Mouse (Mus musculus) lung, adult 18-20 months (tissue): ENCODE measurements at regions not wholly inside any gene's neighbourhood (a gene's known extent, or its start where the extent isn't known, plus 50 kb on each side); places are given as distances from the start of the nearest gene placed in this dataset.
A peak's percentile ranks its signal among the peaks of the same experiment; 100 is the strongest.

ENCODE experiments used
- DNase-seq, 2 experiments: peaks; one replicate each; pipeline ENCODE4 v3.0.0; 2022; ENCODE audit warnings: mixed read lengths in 2 of 2

GRCm38 (mm10) chr1:187413881-187414280, 194.7 kb upstream of the Esrrg start:
- no peak for DNase-seq

- no peak for DNase-seq
Measured at GRCm38 (mm10) chr1:187418186-187419140, 190.1 kb upstream of the Esrrg start.

- DNase-seq = no peak
Measured at GRCm38 (mm10) chr1:187428536-187429215, 179.9 kb upstream of the Esrrg start.

- DNase-seq = no peak
Measured at GRCm38 (mm10) chr1:187433716-187434634, 174.6 kb upstream of the Esrrg start.

- no peak for DNase-seq
Measured at GRCm38 (mm10) chr1:187439170-187439914, 169.2 kb upstream of the Esrrg start.

GRCm38 (mm10) chr1:187441668-187442193, 166.9 kb upstream of the Esrrg start:
- DNase-seq = no peak

GRCm38 (mm10) chr1:187446511-187446910, 162.1 kb upstream of the Esrrg start:
- no peak for DNase-seq

GRCm38 (mm10) chr1:187448173-187448572, 160.4 kb upstream of the Esrrg start:
- peak; percentile 33 to 57 for DNase-seq

- DNase-seq = no peak
Measured at GRCm38 (mm10) chr1:187450106-187450505, 158.5 kb upstream of the Esrrg start.

GRCm38 (mm10) chr1:187452189-187452588, 156.4 kb upstream of the Esrrg start:
- no peak for DNase-seq

GRCm38 (mm10) chr1:187454431-187454830, 154.2 kb upstream of the Esrrg start:
- no peak for DNase-seq

GRCm38 (mm10) chr1:187484821-187485220, 123.8 kb upstream of the Esrrg start:
- DNase-seq = peak in 1 of 2 experiments; percentile 1

- DNase-seq = no peak
Measured at GRCm38 (mm10) chr1:187487948-187488690, 120.5 kb upstream of the Esrrg start.

- DNase-seq = no peak
Measured at GRCm38 (mm10) chr1:187489452-187489851, 119.1 kb upstream of the Esrrg start.

- no peak for DNase-seq
Measured at GRCm38 (mm10) chr1:187505368-187505767, 103.2 kb upstream of the Esrrg start.

- DNase-seq = no peak
Measured at GRCm38 (mm10) chr1:187507217-187507616, 101.4 kb upstream of the Esrrg start.

- DNase-seq = no peak
Measured at GRCm38 (mm10) chr1:187531349-187531922, 77.2 kb upstream of the Esrrg start.

- DNase-seq = no peak
Measured at GRCm38 (mm10) chr1:187536263-187536662, 72.3 kb upstream of the Esrrg start.

GRCm38 (mm10) chr1:187556718-187557117, 51.9 kb upstream of the Esrrg start:
- no peak for DNase-seq
